Mouse (Mus musculus): ENCODE measurements around the gene Hist1h3b.
"Not testable (repeated sequence)": the region's sequence is repeated elsewhere in the genome, so short reads cannot be mapped to it uniquely, and the experiment has no call there.

Hist1h3b gene

GRCm38 (mm10) chr13:23752067-23752741 is at the start of gene Hist1h3b:
TSS of gene Hist1h3b (plus strand) at chr13:23752267.
- DNase-seq (ENCODE audit: low read depth) = peak; percentile 84

- DNase-seq (ENCODE audit: low read depth) = not testable (repeated sequence)
These were observed 49.3 kb upstream of the Hist1h3b start for GRCm38 (mm10) chr13:23702801-23703200.

- no peak for DNase-seq (ENCODE audit: low read depth)
These were observed 46.2 kb upstream of the Hist1h3b start for GRCm38 (mm10) chr13:23705751-23706356.

- no peak for DNase-seq (ENCODE audit: low read depth)
These were observed 45.3 kb upstream of the Hist1h3b start for GRCm38 (mm10) chr13:23706771-23707170.

GRCm38 (mm10) chr13:23708041-23708440 is 44.0 kb upstream of the Hist1h3b start:
- no peak for DNase-seq (ENCODE audit: low read depth)

GRCm38 (mm10) chr13:23708654-23709053 is 43.4 kb upstream of the Hist1h3b start:
- no peak for DNase-seq (ENCODE audit: low read depth)

GRCm38 (mm10) chr13:23709714-23710373 is 42.2 kb upstream of the Hist1h3b start:
- DNase-seq (ENCODE audit: low read depth) = no peak

GRCm38 (mm10) chr13:23710374-23711089 is 41.5 kb upstream of the Hist1h3b start, which contains the start of gene Hfe:
TSS of gene Hfe (minus strand) at chr13:23710854.
- peak; percentile 83 for DNase-seq (ENCODE audit: low read depth)

GRCm38 (mm10) chr13:23716261-23717042 is 35.6 kb upstream of the Hist1h3b start:
- DNase-seq (ENCODE audit: low read depth) = no peak

- no peak for DNase-seq (ENCODE audit: low read depth)
These were observed 34.9 kb upstream of the Hist1h3b start for GRCm38 (mm10) chr13:23717176-23717575.

GRCm38 (mm10) chr13:23717593-23718245 is 34.3 kb upstream of the Hist1h3b start:
- DNase-seq (ENCODE audit: low read depth) = not testable (repeated sequence)

- DNase-seq (ENCODE audit: low read depth) = no peak
These were observed 27.8 kb upstream of the Hist1h3b start for GRCm38 (mm10) chr13:23724239-23724638.

GRCm38 (mm10) chr13:23725213-23725612 is 26.9 kb upstream of the Hist1h3b start:
- no peak for DNase-seq (ENCODE audit: low read depth)

- no peak for DNase-seq (ENCODE audit: low read depth)
These were observed 23.4 kb upstream of the Hist1h3b start for GRCm38 (mm10) chr13:23728472-23729191.

- DNase-seq (ENCODE audit: low read depth) = peak; percentile 43
These were observed 22.9 kb upstream of the Hist1h3b start for GRCm38 (mm10) chr13:23729192-23729525.

- DNase-seq (ENCODE audit: low read depth) = no peak
These were observed 22.4 kb upstream of the Hist1h3b start for GRCm38 (mm10) chr13:23729706-23730105.

GRCm38 (mm10) chr13:23730479-23730878 is 21.6 kb upstream of the Hist1h3b start:
- no peak for DNase-seq (ENCODE audit: low read depth)

- peak; percentile 78 for DNase-seq (ENCODE audit: low read depth)
These were observed 19.8 kb upstream of the Hist1h3b start for GRCm38 (mm10) chr13:23732156-23732804.

- no peak for DNase-seq (ENCODE audit: low read depth)
These were observed 15.0 kb upstream of the Hist1h3b start for GRCm38 (mm10) chr13:23737091-23737490.

GRCm38 (mm10) chr13:23738041-23738440 is 14.0 kb upstream of the Hist1h3b start:
- DNase-seq (ENCODE audit: low read depth) = no peak

Measured in naive thymus-derived CD4-positive, alpha-beta T cell, adult 2 months (primary cell).